ENCODE assay signal across 15 mouse cellular contexts in the genomic region with DNA sequence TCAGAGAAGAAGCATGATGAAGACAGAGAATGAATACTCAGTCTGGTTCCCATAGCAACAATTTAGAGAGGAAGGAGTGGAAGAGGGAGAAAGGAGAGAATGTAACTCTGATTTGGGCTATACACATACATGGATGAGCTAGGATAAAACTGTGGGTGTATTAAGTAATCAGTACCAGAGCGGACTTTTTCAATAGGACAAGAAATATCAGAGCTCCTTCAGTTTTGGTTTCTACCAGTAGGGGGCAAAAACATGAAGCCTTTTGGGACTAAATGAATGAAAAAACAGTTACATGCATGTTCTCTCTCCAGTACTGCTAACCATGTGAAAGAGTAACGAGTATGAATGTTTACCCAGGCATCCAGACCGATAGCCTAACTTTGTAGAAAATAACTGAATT.
DNase-seq lines count a peak whose midpoint lies in the region; ATAC-seq lines count a peak whose summit lies in the region.
"Had no signal": no experiment of that assay in that cellular context is flagged by ENCODE, and none has a peak within 500 bp of the region (broad histone marks: within the 10 kb centered on the region; RNA-seq: fewer than 3 reads in every experiment).

No protein-coding gene starts in this region.

- H3K9ac ChIP-seq in hindbrain, embryonic 11.5 days (ENCODE audit: low read depth, low read length): no peak overlapping the region
- H3K9ac ChIP-seq in midbrain, embryonic 12.5 days (replicated peaks): no peak overlapping the region
- H3K9ac ChIP-seq in midbrain, embryonic 13.5 days (replicated peaks): no peak overlapping the region
- H3K9ac ChIP-seq: embryonic facial prominence, embryonic 13.5 days; limb, embryonic 15.5 days had no signal

- WGBS in hindbrain, embryonic 11.5 days: 77% methylated on average over 3 of the region's 3 CpGs
- 77% methylated on average over 3 of the region's 3 CpGs for WGBS in hindbrain, embryonic 10.5 days
- WGBS in midbrain, embryonic 12.5 days: 76% methylated on average over 3 of the region's 3 CpGs
- WGBS in midbrain, embryonic 13.5 days: 78% methylated on average over 3 of the region's 3 CpGs

- H3K27ac ChIP-seq in hindbrain, embryonic 11.5 days (ENCODE audit: low read depth, low read length): no peak overlapping the region
- H3K27ac ChIP-seq in hindbrain, embryonic 10.5 days: no peak overlapping the region
- no peak overlapping the region for H3K27ac ChIP-seq in midbrain, embryonic 12.5 days (replicated peaks)
- no peak overlapping the region for H3K27ac ChIP-seq in midbrain, embryonic 13.5 days
- H3K27ac ChIP-seq: embryonic facial prominence, embryonic 13.5 days; limb, embryonic 15.5 days had no signal

- DNase-seq in hindbrain, embryonic 11.5 days (ENCODE audit: low spot score): peak; percentile 56
- DNase-seq in hindbrain, embryonic 10.5 days (ENCODE audit: low spot score): no peak
- DNase-seq in brain, adult 2 months (ENCODE audit: low read depth, low spot score): peak; percentile 57
- peak; percentile 56 for DNase-seq in retina, embryonic 14.5 days (ENCODE audit: low spot score)
- DNase-seq in urinary bladder, postnatal 14 days (ENCODE audit: low spot score): no peak
- DNase-seq in adrenal gland, adult 8-10 months: no peak
- DNase-seq: gastrocnemius, postnatal 10 days; kidney, postnatal 25 days; thymus, postnatal 4 days had no signal

- no peaks in the 10 kb centered on the region for H3K9me3 ChIP-seq in hindbrain, embryonic 11.5 days (ENCODE audit: control insufficient read depth, low read length)
- H3K9me3 ChIP-seq in hindbrain, embryonic 10.5 days: no peaks in the 10 kb centered on the region
- H3K9me3 ChIP-seq in midbrain, embryonic 12.5 days: no peaks in the 10 kb centered on the region
- no peaks in the 10 kb centered on the region for H3K9me3 ChIP-seq in midbrain, embryonic 13.5 days
- H3K9me3 ChIP-seq: embryonic facial prominence, embryonic 13.5 days; limb, embryonic 15.5 days; megakaryocyte, embryonic 14.5 days had no signal

- ATAC-seq in hindbrain, embryonic 11.5 days (ENCODE audit: low FRiP score): peak; percentile 33; the same call in 1 of the 2 replicates
- ATAC-seq in midbrain, embryonic 12.5 days (ENCODE audit: low FRiP score, low read depth): peak; percentile 41; the same call in 1 of the 2 replicates
- ATAC-seq in midbrain, embryonic 13.5 days: no peak
- ATAC-seq: Patski had no signal

- no peaks in the 10 kb centered on the region for H3K4me1 ChIP-seq in hindbrain, embryonic 11.5 days (replicated peaks; ENCODE audit: control insufficient read depth, insufficient read depth, low read length)
- no peaks in the 10 kb centered on the region for H3K4me1 ChIP-seq in hindbrain, embryonic 10.5 days (replicated peaks)
- no peaks in the 10 kb centered on the region for H3K4me1 ChIP-seq in midbrain, embryonic 12.5 days
- peaks cover 6% of the 10 kb centered on the region; the same call in 1 of the 2 replicates for H3K4me1 ChIP-seq in midbrain, embryonic 13.5 days (replicated peaks)
- H3K4me1 ChIP-seq: embryonic facial prominence, embryonic 13.5 days; limb, embryonic 15.5 days; megakaryocyte, embryonic 14.5 days had no signal

- no peaks in the 10 kb centered on the region for H3K27me3 ChIP-seq in hindbrain, embryonic 11.5 days (ENCODE audit: control insufficient read depth, insufficient read depth, low read length)
- H3K27me3 ChIP-seq in hindbrain, embryonic 10.5 days (ENCODE audit: insufficient read depth, poor library complexity, severe bottlenecking): no peaks in the 10 kb centered on the region
- no peaks in the 10 kb centered on the region for H3K27me3 ChIP-seq in midbrain, embryonic 12.5 days
- H3K27me3 ChIP-seq in midbrain, embryonic 13.5 days: no peaks in the 10 kb centered on the region
- H3K27me3 ChIP-seq: embryonic facial prominence, embryonic 13.5 days; limb, embryonic 15.5 days; megakaryocyte, embryonic 14.5 days; Patski had no signal

- H3K36me3 ChIP-seq in hindbrain, embryonic 11.5 days (ENCODE audit: control insufficient read depth, insufficient read depth, low read length): no peaks in the 10 kb centered on the region
- H3K36me3 ChIP-seq in hindbrain, embryonic 10.5 days: no peaks in the 10 kb centered on the region
- H3K36me3 ChIP-seq in midbrain, embryonic 12.5 days: no peaks in the 10 kb centered on the region
- no peaks in the 10 kb centered on the region for H3K36me3 ChIP-seq in midbrain, embryonic 13.5 days
- H3K36me3 ChIP-seq: embryonic facial prominence, embryonic 13.5 days; limb, embryonic 15.5 days had no signal

- H3K4me2 ChIP-seq in hindbrain, embryonic 11.5 days (replicated peaks; ENCODE audit: low read depth, low read length): no peak overlapping the region
- H3K4me2 ChIP-seq in midbrain, embryonic 12.5 days (replicated peaks): no peak overlapping the region
- no peak overlapping the region for H3K4me2 ChIP-seq in midbrain, embryonic 13.5 days (replicated peaks)
- H3K4me2 ChIP-seq: embryonic facial prominence, embryonic 13.5 days; limb, embryonic 15.5 days had no signal

- H3K4me3 ChIP-seq in hindbrain, embryonic 11.5 days (ENCODE audit: low read depth, low read length): no peak overlapping the region
- H3K4me3 ChIP-seq in hindbrain, embryonic 10.5 days: no peak overlapping the region
- H3K4me3 ChIP-seq in midbrain, embryonic 12.5 days: no peak overlapping the region
- no peak overlapping the region for H3K4me3 ChIP-seq in midbrain, embryonic 13.5 days (replicated peaks)
- H3K4me3 ChIP-seq: embryonic facial prominence, embryonic 13.5 days; limb, embryonic 15.5 days; megakaryocyte, embryonic 14.5 days had no signal

Comparison
In these comparisons a context has a peak if more than half of its experiments do, and no peak if none do; other contexts are left out.
1. DNase-seq: peak in hindbrain, embryonic 11.5 days (single experiment), brain, adult 2 months (single experiment) and retina, embryonic 14.5 days (single experiment); none in hindbrain, embryonic 10.5 days (single experiment), urinary bladder, postnatal 14 days (single experiment) and adrenal gland, adult 8-10 months (single experiment).